Mouse (Mus musculus) G1E (cell line): ENCODE data around the gene Npm3.

Source experiments
- CTCF ChIP-seq: IDR thresholded peaks from 2 replicates; pipeline ENCODE4 v1.5.1; 2012; ENCODE audit warnings: low read depth, low read length, inconsistent platforms, mixed read lengths
- GATA1 ChIP-seq: IDR thresholded peaks from 2 replicates; pipeline ENCODE4 v1.6.1; 2012; ENCODE audit warnings: borderline replicate concordance, low read length, inconsistent platforms, mixed read lengths
- GATA2 ChIP-seq: IDR thresholded peaks from 2 replicates; pipeline ENCODE4 v1.6.1; 2012; ENCODE audit warnings: low read depth, low read length, inconsistent platforms, borderline replicate concordance
- TAL1 ChIP-seq: conservative IDR thresholded peaks from 2 replicates; pipeline ENCODE4 v1.6.1; 2012; ENCODE audit warnings: low read depth, low read length, inconsistent platforms, mixed read lengths

DNA sequence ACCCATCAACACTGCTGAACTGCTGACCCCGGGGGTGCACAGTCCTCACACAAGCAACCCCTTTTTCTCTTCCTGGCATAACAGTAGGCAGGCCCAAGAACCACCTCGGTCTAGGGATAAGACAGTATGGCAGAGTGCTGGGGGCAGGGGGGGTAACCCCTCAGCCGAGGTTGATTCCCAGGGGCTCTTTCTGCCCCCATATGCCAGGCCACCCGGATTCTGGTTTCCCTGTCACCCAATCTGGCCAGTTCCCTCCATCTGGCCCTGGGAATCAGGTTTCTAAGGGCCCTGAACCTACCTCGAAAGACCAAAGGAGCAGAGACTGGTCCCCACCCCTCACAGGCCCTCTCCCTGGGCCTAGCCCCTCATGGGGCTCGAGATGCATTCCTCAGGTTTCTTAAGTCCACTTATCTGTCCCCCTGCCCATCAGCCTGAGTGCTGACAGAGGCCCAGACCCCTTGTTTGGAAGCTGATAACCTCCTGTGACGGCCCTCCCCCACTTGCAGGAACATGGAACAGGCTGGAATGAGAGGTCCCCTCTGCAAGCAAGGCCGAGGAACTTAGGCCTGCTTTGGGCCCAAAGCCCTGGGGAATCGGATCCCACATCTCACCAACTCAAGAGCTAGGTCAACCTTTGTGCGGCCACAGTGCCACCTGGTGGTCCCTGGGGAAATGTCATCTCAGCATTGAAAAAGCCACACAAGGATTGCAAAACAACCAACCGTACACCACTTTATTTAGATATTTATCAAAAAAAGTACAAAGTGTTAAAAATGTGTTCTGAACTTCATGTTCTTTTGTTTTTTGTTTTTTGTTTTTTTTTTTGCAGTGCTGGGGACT is 2.1 kb downstream of the Npm3 start:
- peak; percentile 70 for TF ChIP-seq CTCF
- no peak for TF ChIP-seq TAL1
- no peak for TF ChIP-seq GATA2
- TF ChIP-seq GATA1 = no peak
